Mouse (Mus musculus) fat pad, adult 2 months (tissue): ENCODE data around the gene Acp2.

Source experiments
- DNase-seq: peaks from one replicate; pipeline ENCODE4 v3.0.0-alpha.2; 2011; ENCODE audit warnings: low read depth, low spot score; ENCODE audit errors: extremely low read depth

Gene Acp2

GRCm38 (mm10) chr2:91255661-91256150, 53.0 kb downstream of the Acp2 start, which contains the start of gene Pacsin3:
Pacsin3 (plus strand) TSS chr2:91255954.
- DNase-seq = no peak

GRCm38 (mm10) chr2:91256256-91257125, 53.8 kb downstream of the Acp2 start:
- no peak for DNase-seq

- no peak for DNase-seq
These were observed 54.7 kb downstream of the Acp2 start for GRCm38 (mm10) chr2:91257126-91257980.

GRCm38 (mm10) chr2:91258054-91258453, 55.4 kb downstream of the Acp2 start:
- no peak for DNase-seq

GRCm38 (mm10) chr2:91258830-91259229, 56.1 kb downstream of the Acp2 start:
- no peak for DNase-seq

- no peak for DNase-seq
These were observed 56.8 kb downstream of the Acp2 start for GRCm38 (mm10) chr2:91259493-91259892.
